In the genomic region with DNA sequence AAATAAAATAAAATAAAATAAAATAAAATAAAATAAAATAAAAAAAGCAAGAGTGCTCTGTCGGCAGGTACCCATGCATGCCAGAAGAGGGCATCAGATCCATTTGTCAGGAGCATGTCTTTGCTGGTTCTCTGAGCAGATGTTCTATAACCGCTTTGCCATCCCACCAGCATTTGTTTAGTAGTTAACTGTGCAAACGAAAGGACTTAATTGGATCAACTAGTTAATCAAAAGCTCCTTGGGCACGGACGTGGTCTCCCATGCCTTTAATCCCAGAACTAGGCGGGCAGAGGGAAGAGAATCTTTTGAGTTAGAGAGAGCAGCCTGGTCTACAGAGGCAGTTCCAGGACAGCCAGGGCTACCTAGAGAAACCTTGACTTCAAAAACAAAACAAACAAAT, we compare ENCODE assay signal across 9 mouse cellular contexts. TPM values are rescaled to one million over a fixed set of nuclear protein-coding genes. Genes with fewer than 3 reads are reported as not detected.
DNase-seq lines count a peak whose midpoint lies in the region; ATAC-seq and TF ChIP-seq lines count a peak whose summit lies in the region.
"Had no signal": no experiment of that assay in that cellular context is flagged by ENCODE, and none has a peak within 500 bp of the region (broad histone marks: within the 10 kb centered on the region; RNA-seq: fewer than 3 reads in every experiment).

No protein-coding gene starts in this region.

- H3K36me3 ChIP-seq in intestine, embryonic 15.5 days, result no peaks in the 10 kb centered on the region
- no peaks in the 10 kb centered on the region for H3K36me3 ChIP-seq in myocyte (ENCODE audit: control insufficient read depth, insufficient read depth)
- H3K36me3 ChIP-seq: limb, embryonic 15.5 days had no signal

- H3K4me3 ChIP-seq in intestine, embryonic 15.5 days (replicated peaks), result no peak overlapping the region
- H3K4me3 ChIP-seq in myocyte, result peak overlapping the region; percentile 22

- peaks cover 50% of the 10 kb centered on the region for H3K27me3 ChIP-seq in intestine, embryonic 15.5 days (replicated peaks)
- peaks cover 11% of the 10 kb centered on the region for H3K27me3 ChIP-seq in myocyte (ENCODE audit: control insufficient read depth, insufficient read depth, insufficient read length)

- ATAC-seq in intestine, embryonic 15.5 days, result no peak
- no peak for ATAC-seq in erythroid progenitor cell, adult 5-6 weeks (replicated peaks; ENCODE audit: low FRiP score, poor library complexity, severe bottlenecking)

- H3ac ChIP-seq in myocyte (ENCODE audit: control insufficient read depth, insufficient read length), result no peak overlapping the region

- H3K4me2 ChIP-seq in intestine, embryonic 15.5 days (replicated peaks), result peak overlapping the region; percentile 60; the same call in 1 of the 2 replicates
- peak overlapping the region; percentile 68 for H3K4me2 ChIP-seq in myocyte (ENCODE audit: low read depth)

- H3K4me1 ChIP-seq in intestine, embryonic 15.5 days (replicated peaks), result no peaks in the 10 kb centered on the region

- H3K79me2 ChIP-seq in myocyte (ENCODE audit: control insufficient read depth, insufficient read depth), result no peaks in the 10 kb centered on the region

- H3K9ac ChIP-seq in intestine, embryonic 15.5 days, result no peak overlapping the region
- H3K9ac ChIP-seq: limb, embryonic 15.5 days had no signal

- peak; percentile 86 for DNase-seq in heart, adult 11 months
- no peak for DNase-seq in heart, adult 8-10 months (ENCODE audit: low spot score)
- DNase-seq in B cell, adult 2 months, result peak; percentile 58 to 62
- DNase-seq in c-Kit-positive CD71-positive TER-119-positive erythroid progenitor cells, embryonic 14.5 days (ENCODE audit: low spot score), result peak; percentile 48
- DNase-seq in adrenal gland, adult 8-10 months, result no peak

- no peak for TF ChIP-seq POLR2A in myocyte (IDR thresholded peaks at IDR 0.05; ENCODE audit: insufficient read length, low read depth)

- no peaks in the 10 kb centered on the region for H3K9me3 ChIP-seq in intestine, embryonic 15.5 days
- H3K9me3 ChIP-seq: limb, embryonic 15.5 days had no signal

- 2% methylated on average over 6 of the region's 6 CpGs for WGBS in intestine, embryonic 15.5 days

- no peak overlapping the region for H3K27ac ChIP-seq in intestine, embryonic 15.5 days
- H3K27ac ChIP-seq: limb, embryonic 15.5 days had no signal

TF ChIP-seq in myocyte, 11 proteins besides CTCF, POLR2A, EP300 and RAD21:
- TF ChIP-seq TCF12 (IDR thresholded peaks at IDR 0.05; ENCODE audit: insufficient read depth, poor library complexity, severe bottlenecking), result no peak
- no peak for TF ChIP-seq MYOD1 (IDR thresholded peaks at IDR 0.05; ENCODE audit: control insufficient read depth in 1 of 3, insufficient read length in 2 of 3, low read depth in 2 of 3)
- TF ChIP-seq REST (IDR thresholded peaks at IDR 0.05; ENCODE audit: insufficient read depth, insufficient read length), result no peak
- no peak for TF ChIP-seq MYOG (IDR thresholded peaks at IDR 0.05; ENCODE audit: control insufficient read depth in 1 of 3, insufficient read depth in 1 of 3, insufficient read length in 2 of 3, low read depth in 2 of 3)
TF ChIP-seq in myocyte: peak in this region for 0.

RNA-seq across cellular contexts. Expression of a gene that starts 33.4 kb away (rescaled TPM):
- total RNA-seq in heart, adult 8-10 months (2022), result 1 to 10 TPM in 1 of 4 experiments, under 1 TPM in 3; 0.38 to 1.1 (median 0.66) TPM
- 2.3 and 3.0 TPM in 2 replicates for polyA plus RNA-seq in intestine, embryonic 15.5 days (2015; fragmentation: Nextera tagmentation; extraction: Ambion mirVana)
- polyA plus RNA-seq in myocyte (2012; fragmentation: generic; extraction: Trizol), result 0.05 TPM
- total RNA-seq in erythroid progenitor cell, adult 5-6 weeks (2015; ENCODE audit: low replicate concordance), result 3.8 and 5.0 TPM in 2 replicates
- total RNA-seq in erythroid progenitor cell, adult 5-6 weeks (2017; ENCODE audit: low replicate concordance), result 4.1 TPM in 1 of 2 replicates, not detected in the other
- 1 to 10 TPM; 2.2 to 4.3 (median 3.3) TPM for total RNA-seq in adrenal gland, adult 8-10 months (2022)

RNA-seq across cellular contexts. Expression of a gene that starts 57.6 kb away (rescaled TPM):
- 10 to 100 TPM; 28.0 to 42.3 (median 33.7) TPM for total RNA-seq in heart, adult 8-10 months (2022)
- polyA plus RNA-seq in intestine, embryonic 15.5 days (2015; fragmentation: Nextera tagmentation; extraction: Ambion mirVana), result 6.5 and 9.2 TPM in 2 replicates
- polyA plus RNA-seq in myocyte (2012; fragmentation: generic; extraction: Trizol), result 3.7 TPM
- total RNA-seq in erythroid progenitor cell, adult 5-6 weeks (2015; ENCODE audit: low replicate concordance), result 4,676 and 5,120 TPM in 2 replicates
- total RNA-seq in erythroid progenitor cell, adult 5-6 weeks (2017; ENCODE audit: low replicate concordance), result 18,393 and 25,698 TPM in 2 replicates
- 100 to 1,000 TPM in 1 of 4 experiments, 10 to 100 TPM in 3; 70.8 to 139 (median 88.2) TPM for total RNA-seq in adrenal gland, adult 8-10 months (2022)

RNA-seq across cellular contexts. Expression of a gene that starts 58.7 kb away (rescaled TPM):
- 10 to 100 TPM; 12.2 to 24.7 (median 15.9) TPM for total RNA-seq in heart, adult 8-10 months (2022)
- 49.9 and 61.1 TPM in 2 replicates for polyA plus RNA-seq in intestine, embryonic 15.5 days (2015; fragmentation: Nextera tagmentation; extraction: Ambion mirVana)
- 1.1 TPM for polyA plus RNA-seq in myocyte (2012; fragmentation: generic; extraction: Trizol)
- 2,922 and 3,470 TPM in 2 replicates for total RNA-seq in erythroid progenitor cell, adult 5-6 weeks (2015; ENCODE audit: low replicate concordance)
- 1,426 and 2,043 TPM in 2 replicates for total RNA-seq in erythroid progenitor cell, adult 5-6 weeks (2017; ENCODE audit: low replicate concordance)
- 100 to 1,000 TPM in 1 of 4 experiments, 10 to 100 TPM in 3; 50.3 to 108 (median 73.7) TPM for total RNA-seq in adrenal gland, adult 8-10 months (2022)

Comparison
In these comparisons a context has a peak if more than half of its experiments do, and no peak if none do; other contexts are left out.
1. DNase-seq: peak in heart, adult 11 months (single experiment), B cell, adult 2 months (2 of 2) and c-Kit-positive CD71-positive TER-119-positive erythroid progenitor cells, embryonic 14.5 days (single experiment); none in heart, adult 8-10 months (single experiment) and adrenal gland, adult 8-10 months (single experiment).
2. RNA of a gene that starts 57.6 kb away (total RNA-seq): 4,676 to 25,698 TPM in erythroid progenitor cell, adult 5-6 weeks; 70.8 to 139 TPM in adrenal gland, adult 8-10 months and 28.0 to 42.3 TPM in heart, adult 8-10 months; every median in the first group is over 10 times any median in the second.
3. RNA of a gene that starts 58.7 kb away (total RNA-seq): 1,426 to 3,470 TPM in erythroid progenitor cell, adult 5-6 weeks; 50.3 to 108 TPM in adrenal gland, adult 8-10 months and 12.2 to 24.7 TPM in heart, adult 8-10 months; every median in the first group is over 10 times any median in the second.